21 mouse cellular contexts compared by ENCODE assay signal in the genomic region with DNA sequence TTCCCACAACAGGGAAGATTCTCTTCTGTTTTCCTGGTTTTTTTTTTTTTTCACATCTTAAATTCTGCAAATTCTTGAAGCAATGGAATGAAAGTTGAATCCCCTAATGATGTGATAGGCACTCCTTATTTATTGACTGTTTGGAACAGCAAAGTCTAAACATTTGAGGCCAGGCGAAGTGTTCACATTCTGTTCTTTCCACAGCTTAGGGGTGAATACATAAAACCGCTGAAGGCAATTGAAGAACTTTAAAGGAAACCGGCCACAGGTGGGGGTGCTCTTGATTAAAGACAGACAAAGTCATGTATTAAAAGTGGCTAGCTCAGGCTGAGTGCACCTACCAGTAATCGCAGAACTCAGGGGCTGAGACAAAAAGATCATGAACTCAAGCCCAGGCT.
DNase-seq lines count a peak whose midpoint lies in the region; ATAC-seq and TF ChIP-seq lines count a peak whose summit lies in the region.
"Had no signal": no experiment of that assay in that cellular context is flagged by ENCODE, and none has a peak within 500 bp of the region (broad histone marks: within the 10 kb centered on the region; RNA-seq: fewer than 3 reads in every experiment).

No protein-coding gene starts in this region.

- H3K4me1 ChIP-seq in lung, embryonic 14.5 days (ENCODE audit: insufficient read depth): peaks cover 6% of the 10 kb centered on the region
- H3K4me1 ChIP-seq in limb, embryonic 10.5 days: peaks cover 63% of the 10 kb centered on the region
- H3K4me1 ChIP-seq in limb, embryonic 13.5 days: peaks cover 39% of the 10 kb centered on the region
- no peaks in the 10 kb centered on the region for H3K4me1 ChIP-seq in kidney, adult 2 months (ENCODE audit: control insufficient read depth, insufficient read depth, low read length)
- no peaks in the 10 kb centered on the region for H3K4me1 ChIP-seq in liver, postnatal 0 days (ENCODE audit: insufficient read depth)

- no peak for ATAC-seq in lung, embryonic 14.5 days (ENCODE audit: insufficient read depth)
- no peak for ATAC-seq in limb, embryonic 13.5 days (ENCODE audit: low FRiP score, low read depth)
- no peak for ATAC-seq in liver, postnatal 0 days
- ATAC-seq: activated CD4-positive, CD25-positive, alpha-beta regulatory T cell, adult 4 months; forebrain, embryonic 16.5 days; Patski had no signal

- H3K9me3 ChIP-seq in lung, embryonic 14.5 days (ENCODE audit: low read depth, low read length): no peaks in the 10 kb centered on the region
- no peaks in the 10 kb centered on the region for H3K9me3 ChIP-seq in limb, embryonic 10.5 days (replicated peaks)
- H3K9me3 ChIP-seq in limb, embryonic 13.5 days: no peaks in the 10 kb centered on the region; the same call in 1 of the 2 replicates
- H3K9me3 ChIP-seq in liver, postnatal 0 days (ENCODE audit: low read length): no peaks in the 10 kb centered on the region
- H3K9me3 ChIP-seq: embryonic facial prominence, embryonic 13.5 days; forebrain, embryonic 12.5 days; heart, embryonic 15.5 days had no signal

- WGBS in lung, embryonic 14.5 days: 32% methylated on average over 4 of the region's 4 CpGs
- 26% methylated on average over 4 of the region's 4 CpGs for WGBS in limb, embryonic 10.5 days
- 12% methylated on average over 4 of the region's 4 CpGs for WGBS in limb, embryonic 13.5 days
- WGBS in kidney, adult 2 months: 46% methylated on average over 4 of the region's 4 CpGs
- WGBS in liver, postnatal 0 days (ENCODE audit: insufficient replicate concordance): 78% methylated on average over 4 of the region's 4 CpGs

- no peak for TF ChIP-seq POLR2A in kidney, adult 2 months (IDR thresholded peaks at IDR 0.05; ENCODE audit: low read depth, low read length)

- H3K4me3 ChIP-seq in lung, embryonic 14.5 days (ENCODE audit: low read depth, low read length): no peak overlapping the region
- H3K4me3 ChIP-seq in limb, embryonic 10.5 days: no peak overlapping the region
- no peak overlapping the region for H3K4me3 ChIP-seq in limb, embryonic 13.5 days
- H3K4me3 ChIP-seq in kidney, adult 2 months (ENCODE audit: insufficient read depth, low read depth, low read length): no peak overlapping the region
- no peak overlapping the region for H3K4me3 ChIP-seq in liver, postnatal 0 days (ENCODE audit: low read depth, low read length)
- H3K4me3 ChIP-seq: embryonic facial prominence, embryonic 13.5 days; forebrain, embryonic 12.5 days; gastrocnemius, adult 2 months; heart, embryonic 15.5 days had no signal

- H3K9ac ChIP-seq in lung, embryonic 14.5 days: no peak overlapping the region
- H3K9ac ChIP-seq in limb, embryonic 13.5 days: no peak overlapping the region
- no peak overlapping the region for H3K9ac ChIP-seq in liver, postnatal 0 days (replicated peaks)
- H3K9ac ChIP-seq: embryonic facial prominence, embryonic 13.5 days; forebrain, embryonic 12.5 days; heart, embryonic 15.5 days; hindbrain, embryonic 14.5 days had no signal

- H3K27ac ChIP-seq in lung, embryonic 14.5 days (ENCODE audit: low read depth): no peak overlapping the region; the same call in 1 of the 2 replicates
- peak overlapping the region; percentile 77 for H3K27ac ChIP-seq in limb, embryonic 10.5 days
- peak overlapping the region; percentile 33; the same call in 1 of the 2 replicates for H3K27ac ChIP-seq in limb, embryonic 13.5 days
- no peak overlapping the region for H3K27ac ChIP-seq in kidney, adult 2 months (ENCODE audit: insufficient read depth, low read depth, low read length)
- no peak overlapping the region for H3K27ac ChIP-seq in liver, postnatal 0 days (ENCODE audit: low read depth)
- H3K27ac ChIP-seq: embryonic facial prominence, embryonic 13.5 days; forebrain, embryonic 12.5 days; gastrocnemius, adult 2 months; heart, embryonic 15.5 days; hindbrain, embryonic 14.5 days had no signal

- H3K27me3 ChIP-seq in lung, embryonic 14.5 days (ENCODE audit: insufficient read depth, low read length): no peaks in the 10 kb centered on the region
- no peaks in the 10 kb centered on the region for H3K27me3 ChIP-seq in limb, embryonic 10.5 days (ENCODE audit: low read depth, poor library complexity, severe bottlenecking)
- peaks cover 25% of the 10 kb centered on the region for H3K27me3 ChIP-seq in limb, embryonic 13.5 days
- no peaks in the 10 kb centered on the region for H3K27me3 ChIP-seq in kidney, adult 2 months (replicated peaks; ENCODE audit: control insufficient read depth, insufficient read depth, low read length)
- H3K27me3 ChIP-seq in liver, postnatal 0 days (ENCODE audit: insufficient read depth, low read length): no peaks in the 10 kb centered on the region
- H3K27me3 ChIP-seq: CH12.LX; forebrain, embryonic 12.5 days; heart, embryonic 15.5 days; Patski had no signal

- H3K36me3 ChIP-seq in lung, embryonic 14.5 days (ENCODE audit: insufficient read depth): no peaks in the 10 kb centered on the region
- H3K36me3 ChIP-seq in limb, embryonic 10.5 days: no peaks in the 10 kb centered on the region
- H3K36me3 ChIP-seq in limb, embryonic 13.5 days: no peaks in the 10 kb centered on the region
- no peaks in the 10 kb centered on the region for H3K36me3 ChIP-seq in kidney, adult 2 months (ENCODE audit: control insufficient read depth, insufficient read depth, low read length)
- H3K36me3 ChIP-seq in liver, postnatal 0 days (replicated peaks; ENCODE audit: insufficient read depth, low read length): no peaks in the 10 kb centered on the region
- H3K36me3 ChIP-seq: embryonic facial prominence, embryonic 13.5 days; forebrain, embryonic 12.5 days; heart, embryonic 15.5 days had no signal

- TF ChIP-seq CTCF in lung, embryonic 14.5 days (IDR thresholded peaks at IDR 0.05; ENCODE audit: low read depth): no peak
- TF ChIP-seq CTCF in kidney, adult 2 months (conservative IDR thresholded peaks at IDR 0.05; ENCODE audit: insufficient read depth, insufficient read length, low read depth, low read length): no peak
- no peak for TF ChIP-seq CTCF in liver, postnatal 0 days (IDR thresholded peaks at IDR 0.05; ENCODE audit: low read depth)

- no peak overlapping the region; the same call in 1 of the 2 replicates for H3K4me2 ChIP-seq in lung, embryonic 14.5 days
- H3K4me2 ChIP-seq in limb, embryonic 13.5 days (replicated peaks): 0 out of 2 replicates have a peak overlapping the region, but pooled peaks have one; percentile 19
- no peak overlapping the region for H3K4me2 ChIP-seq in liver, postnatal 0 days (ENCODE audit: low read depth, low read length)
- H3K4me2 ChIP-seq: embryonic facial prominence, embryonic 13.5 days; forebrain, embryonic 12.5 days; heart, embryonic 11.5 days; heart, embryonic 15.5 days; hindbrain, embryonic 14.5 days had no signal

- peak; percentile 72 for DNase-seq in lung, embryonic 14.5 days
- no peak for DNase-seq in lung, postnatal 4 days
- peak; percentile 58 for DNase-seq in limb, embryonic 10.5 days (ENCODE audit: low spot score)
- peak; percentile 25 for DNase-seq in lung, postnatal 14 days
- no peak for DNase-seq in kidney, adult 2 months
- no peak for DNase-seq in right cerebral cortex, postnatal 25 days
- no peak for DNase-seq in liver, postnatal 0 days
- DNase-seq: cerebellum, adult 11-12 months; cerebellum, adult 9-10 months; gastrocnemius, postnatal 25 days had no signal

- TF ChIP-seq EP300 in liver, postnatal 0 days (IDR thresholded peaks at IDR 0.05; ENCODE audit: low read depth): no peak

Comparison
In these comparisons a context has a peak if more than half of its experiments do, and no peak if none do; other contexts are left out.
1. DNase-seq: peak in lung, embryonic 14.5 days (single experiment), limb, embryonic 10.5 days (single experiment) and lung, postnatal 14 days (single experiment); none in lung, postnatal 4 days (0 of 2), kidney, adult 2 months (single experiment), right cerebral cortex, postnatal 25 days (single experiment) and liver, postnatal 0 days (single experiment).
2. H3K27ac ChIP-seq: peak in limb, embryonic 10.5 days (single experiment) and limb, embryonic 13.5 days (single experiment); none in lung, embryonic 14.5 days (single experiment), kidney, adult 2 months (single experiment) and liver, postnatal 0 days (single experiment).